In the genomic region with DNA sequence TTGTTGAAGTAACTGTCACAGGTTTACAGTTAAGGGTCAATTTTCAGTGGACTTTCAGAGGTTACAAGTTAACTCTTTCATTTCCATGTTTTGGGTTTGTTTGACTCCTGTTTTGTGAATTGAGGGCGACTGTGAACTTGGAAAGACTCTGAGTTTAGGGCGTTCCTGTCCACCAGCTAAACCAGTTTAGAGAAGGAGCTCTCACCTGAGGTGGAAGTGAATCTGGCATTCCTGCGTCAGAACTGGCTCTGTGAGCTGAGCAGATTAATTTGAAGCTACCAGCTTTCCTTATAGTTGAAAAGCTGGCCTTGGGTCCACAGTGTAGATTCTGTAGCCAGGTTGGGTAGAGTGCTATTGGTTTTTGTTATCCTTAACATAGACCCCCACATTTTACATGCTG, we compare ENCODE assay signal across 11 mouse cellular contexts. TPM values are rescaled to one million over a fixed set of nuclear protein-coding genes. Genes with fewer than 3 reads are reported as not detected.
DNase-seq lines count a peak whose midpoint lies in the region; ATAC-seq and TF ChIP-seq lines count a peak whose summit lies in the region.
"Had no signal": no experiment of that assay in that cellular context is flagged by ENCODE, and none has a peak within 500 bp of the region (broad histone marks: within the 10 kb centered on the region; RNA-seq: fewer than 3 reads in every experiment).

No protein-coding gene starts in this region.

- peak overlapping the region; percentile 80 for H3K27ac ChIP-seq in liver, adult 2 months (replicated peaks; ENCODE audit: insufficient read depth, low read depth, low read length)
- no peak overlapping the region for H3K27ac ChIP-seq in forebrain, embryonic 12.5 days
- H3K27ac ChIP-seq in liver, embryonic 13.5 days, result peak overlapping the region; percentile 99
- H3K27ac ChIP-seq in neural tube, embryonic 13.5 days (replicated peaks), result no peak overlapping the region
- H3K27ac ChIP-seq: layer of hippocampus, adult 2 months had no signal

- peak overlapping the region; percentile 82 for H3K4me2 ChIP-seq in forebrain, embryonic 12.5 days
- peak overlapping the region; percentile 92 for H3K4me2 ChIP-seq in liver, embryonic 13.5 days
- peak overlapping the region; percentile 80 for H3K4me2 ChIP-seq in neural tube, embryonic 13.5 days

- intact Hi-C loops in gastrocnemius, postnatal 14 days (cut with DNase I; ENCODE audit: low total_unique reads), result no loop called here

- TF ChIP-seq CTCF in liver, adult 2 months (IDR thresholded peaks at IDR 0.05; ENCODE audit: low read depth, low read length), result no peak

- no peak for ATAC-seq in forebrain, embryonic 12.5 days (ENCODE audit: low FRiP score)
- no peak for ATAC-seq in liver, embryonic 13.5 days (ENCODE audit: low read depth)
- ATAC-seq in neural tube, embryonic 13.5 days (ENCODE audit: low read depth), result no peak
- ATAC-seq: Patski had no signal

- peak; percentile 73 for DNase-seq in liver, adult 2 months (ENCODE audit: extremely low read depth, low read depth, low spot score)
- DNase-seq in liver, result no peak
- no peak for DNase-seq in liver, embryonic 13.5 days
- no peak for DNase-seq in testis, postnatal 10 days (ENCODE audit: low spot score)
- no peak for DNase-seq in gastrocnemius, postnatal 14 days
- DNase-seq in cerebellum, postnatal 36 days, result no peak

- H3K79me2 ChIP-seq in liver, adult 2 months (ENCODE audit: control insufficient read depth, insufficient read depth, low read length), result peaks cover 47% of the 10 kb centered on the region

- H3K9ac ChIP-seq in liver, adult 2 months (ENCODE audit: low read depth, low read length), result peak overlapping the region; percentile 36; the same call in 1 of the 2 replicates
- H3K9ac ChIP-seq in forebrain, embryonic 12.5 days, result peak overlapping the region; percentile 5; the same call in 1 of the 2 replicates
- H3K9ac ChIP-seq in liver, embryonic 13.5 days, result peak overlapping the region; percentile 99
- 0 out of 2 replicates have a peak overlapping the region, but pooled peaks have one; percentile 95 for H3K9ac ChIP-seq in neural tube, embryonic 13.5 days

- H3K36me3 ChIP-seq in liver, adult 2 months (ENCODE audit: control insufficient read depth, insufficient read depth, low read length), result no peaks in the 10 kb centered on the region
- peaks cover 7% of the 10 kb centered on the region for H3K36me3 ChIP-seq in forebrain, embryonic 12.5 days (replicated peaks)
- H3K36me3 ChIP-seq in liver, embryonic 13.5 days, result no peaks in the 10 kb centered on the region
- H3K36me3 ChIP-seq in neural tube, embryonic 13.5 days, result peaks cover 7% of the 10 kb centered on the region; the same call in 1 of the 2 replicates

- no peaks in the 10 kb centered on the region for H3K9me3 ChIP-seq in forebrain, embryonic 12.5 days
- H3K9me3 ChIP-seq in liver, embryonic 13.5 days (replicated peaks), result no peaks in the 10 kb centered on the region
- no peaks in the 10 kb centered on the region for H3K9me3 ChIP-seq in neural tube, embryonic 13.5 days
- H3K9me3 ChIP-seq: megakaryocyte, embryonic 14.5 days had no signal

- peak overlapping the region; percentile 13; the same call in 1 of the 2 replicates for H3K4me3 ChIP-seq in liver, adult 2 months (ENCODE audit: insufficient read depth, low read depth, low read length)
- H3K4me3 ChIP-seq in forebrain, embryonic 12.5 days (replicated peaks), result no peak overlapping the region
- peak overlapping the region; percentile 92 for H3K4me3 ChIP-seq in liver, embryonic 13.5 days (replicated peaks)
- H3K4me3 ChIP-seq in neural tube, embryonic 13.5 days, result 0 out of 2 replicates have a peak overlapping the region, but pooled peaks have one; percentile 88
- H3K4me3 ChIP-seq: layer of hippocampus, adult 2 months had no signal

- no peak for TF ChIP-seq POLR2A in liver, adult 2 months (IDR thresholded peaks at IDR 0.05; ENCODE audit: extremely low read depth, insufficient read depth, low read length)

- peaks cover 39% of the 10 kb centered on the region for H3K4me1 ChIP-seq in liver, adult 2 months (ENCODE audit: control insufficient read depth, insufficient read depth, low read length)
- H3K4me1 ChIP-seq in forebrain, embryonic 12.5 days, result peaks cover 47% of the 10 kb centered on the region
- H3K4me1 ChIP-seq in liver, embryonic 13.5 days (replicated peaks), result peaks cover 84% of the 10 kb centered on the region
- peaks cover 56% of the 10 kb centered on the region for H3K4me1 ChIP-seq in neural tube, embryonic 13.5 days (replicated peaks)

- no peaks in the 10 kb centered on the region for H3K27me3 ChIP-seq in liver, adult 2 months (ENCODE audit: control insufficient read depth, insufficient read depth, low read length)
- H3K27me3 ChIP-seq in forebrain, embryonic 12.5 days, result 0 out of 2 replicates have a peak, but pooled peaks cover 4% of the 10 kb centered on the region
- no peaks in the 10 kb centered on the region for H3K27me3 ChIP-seq in liver, embryonic 13.5 days
- H3K27me3 ChIP-seq in neural tube, embryonic 13.5 days, result no peaks in the 10 kb centered on the region
- H3K27me3 ChIP-seq: Patski had no signal

- WGBS in liver, adult 2 months, result 28% methylated on average over 3 of the region's 3 CpGs
- 69% methylated on average over 3 of the region's 3 CpGs for WGBS in forebrain, embryonic 12.5 days
- WGBS in liver, embryonic 13.5 days (ENCODE audit: insufficient replicate concordance), result 59% methylated on average over 3 of the region's 3 CpGs
- 84% methylated on average over 3 of the region's 3 CpGs for WGBS in neural tube, embryonic 13.5 days

RNA-seq across cellular contexts. Expression of gene Gm20388, which starts 2.5 kb away (rescaled TPM):
- 6.4 and 8.3 TPM in 2 replicates for total RNA-seq in liver, adult 2 months (2014; rRNA removed)
- 19.9 TPM in 2 replicates for polyA plus RNA-seq in liver, adult 2 months (2012; rRNA removed)
- polyA plus RNA-seq in forebrain, embryonic 12.5 days (2016; fragmentation: Nextera tagmentation; extraction: Ambion mirVana), result 5.6 TPM in 1 of 2 replicates, not detected in the other
- not detected in 2 replicates for polyA plus RNA-seq in liver, embryonic 13.5 days (2015; fragmentation: Nextera tagmentation; extraction: Ambion mirVana)
- 0.27 TPM in 1 of 2 replicates, not detected in the other for polyA plus RNA-seq in neural tube, embryonic 13.5 days (2015; fragmentation: Nextera tagmentation; extraction: Ambion mirVana)
- 1 to 10 TPM; 5.6 to 6.0 TPM for total RNA-seq in gastrocnemius, postnatal 14 days (2021)

RNA-seq across cellular contexts. Expression of gene Usp10, which starts 3.0 kb away (rescaled TPM):
- total RNA-seq in liver, adult 2 months (2014; rRNA removed), result 42.6 and 50.1 TPM in 2 replicates
- polyA plus RNA-seq in liver, adult 2 months (2012; rRNA removed), result 82.3 and 94.1 TPM in 2 replicates
- 167 and 176 TPM in 2 replicates for polyA plus RNA-seq in forebrain, embryonic 12.5 days (2016; fragmentation: Nextera tagmentation; extraction: Ambion mirVana)
- 93.8 and 106 TPM in 2 replicates for polyA plus RNA-seq in liver, embryonic 13.5 days (2015; fragmentation: Nextera tagmentation; extraction: Ambion mirVana)
- polyA plus RNA-seq in neural tube, embryonic 13.5 days (2015; fragmentation: Nextera tagmentation; extraction: Ambion mirVana), result 116 and 125 TPM in 2 replicates
- total RNA-seq in gastrocnemius, postnatal 14 days (2021), result 10 to 100 TPM; 41.1 to 49.5 TPM

RNA-seq across cellular contexts. Expression of gene Klhl36, which starts 51.1 kb away (rescaled TPM):
- 5.2 and 7.0 TPM in 2 replicates for total RNA-seq in liver, adult 2 months (2014; rRNA removed)
- 11.3 and 12.2 TPM in 2 replicates for polyA plus RNA-seq in liver, adult 2 months (2012; rRNA removed)
- polyA plus RNA-seq in forebrain, embryonic 12.5 days (2016; fragmentation: Nextera tagmentation; extraction: Ambion mirVana), result 9.9 and 10.9 TPM in 2 replicates
- 4.9 and 5.1 TPM in 2 replicates for polyA plus RNA-seq in liver, embryonic 13.5 days (2015; fragmentation: Nextera tagmentation; extraction: Ambion mirVana)
- 12.3 and 12.4 TPM in 2 replicates for polyA plus RNA-seq in neural tube, embryonic 13.5 days (2015; fragmentation: Nextera tagmentation; extraction: Ambion mirVana)
- 1 to 10 TPM; 2.2 to 2.7 TPM for total RNA-seq in gastrocnemius, postnatal 14 days (2021)

Comparison
In these comparisons a context has a peak if more than half of its experiments do, and no peak if none do; other contexts are left out.
1. H3K27ac ChIP-seq: peak in liver, adult 2 months (single experiment) and liver, embryonic 13.5 days (single experiment); none in forebrain, embryonic 12.5 days (single experiment) and neural tube, embryonic 13.5 days (single experiment).
2. H3K9ac ChIP-seq: peak in every context shown above with its lines; median percentile 99 in liver, embryonic 13.5 days; 95 in neural tube, embryonic 13.5 days; 36 in liver, adult 2 months; 5 in forebrain, embryonic 12.5 days.
3. Peak in every context shown above with its lines, with median percentiles within 50 percentile points of each other: H3K4me2 ChIP-seq.